Mouse (Mus musculus): ENCODE measurements at regions not wholly inside any gene's neighbourhood (a gene's known extent, or its start where the extent isn't known, plus 50 kb on each side); places are given as distances from the start of the nearest gene placed in this dataset.

- DNase-seq, result no peak
Measured at GRCm38 (mm10) chr10:17273855-17274254, 449.2 kb upstream of the Cited2 start.

DNA sequence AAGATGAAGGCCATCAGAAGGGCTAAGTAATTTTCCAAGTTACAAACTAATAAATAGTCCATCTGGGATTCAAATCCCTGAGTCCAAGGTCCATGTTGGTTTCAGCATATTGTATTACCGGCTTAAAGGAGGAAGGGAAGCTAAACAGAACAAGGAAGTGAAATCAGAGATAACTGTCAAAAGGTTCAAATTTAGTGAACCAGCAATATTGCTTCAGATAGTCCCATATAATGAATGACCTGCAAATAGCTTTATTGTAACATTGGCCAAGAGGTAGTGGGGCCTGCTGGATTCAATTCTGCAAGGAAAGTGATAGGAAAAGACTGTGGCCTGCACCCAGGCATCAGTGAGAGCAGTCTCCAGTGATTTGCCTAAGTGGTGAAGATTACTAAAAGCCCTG lies 447.8 kb upstream of the Cited2 start:
- no peak for DNase-seq

- no peak for DNase-seq
Measured at GRCm38 (mm10) chr10:17277911-17278310, 445.1 kb upstream of the Cited2 start.

- DNase-seq, result no peak
Measured at GRCm38 (mm10) chr10:17284858-17285257, 438.2 kb upstream of the Cited2 start.

- no peak for DNase-seq
Measured at GRCm38 (mm10) chr10:17287141-17287540, 435.9 kb upstream of the Cited2 start.

DNA sequence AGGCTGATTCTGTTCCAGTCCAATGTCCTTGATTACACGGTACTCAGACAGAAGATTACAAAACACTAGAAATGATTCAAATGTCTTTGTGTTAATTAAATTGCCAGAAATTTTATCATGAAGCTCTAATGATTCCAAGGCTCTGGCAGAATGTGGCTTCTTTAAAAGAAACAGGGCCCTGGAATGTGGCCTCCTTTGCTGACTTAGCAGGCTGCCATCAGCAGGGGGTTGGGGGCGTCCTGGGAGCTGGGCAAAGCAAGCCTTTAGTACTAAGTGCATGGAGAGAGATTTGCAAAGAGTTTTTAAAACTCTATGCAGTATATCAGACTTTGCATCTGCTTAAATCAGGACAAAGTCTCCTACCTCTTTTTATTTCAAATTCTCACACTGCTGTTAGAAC lies 434.8 kb upstream of the Cited2 start:
- DNase-seq, result no peak

DNA sequence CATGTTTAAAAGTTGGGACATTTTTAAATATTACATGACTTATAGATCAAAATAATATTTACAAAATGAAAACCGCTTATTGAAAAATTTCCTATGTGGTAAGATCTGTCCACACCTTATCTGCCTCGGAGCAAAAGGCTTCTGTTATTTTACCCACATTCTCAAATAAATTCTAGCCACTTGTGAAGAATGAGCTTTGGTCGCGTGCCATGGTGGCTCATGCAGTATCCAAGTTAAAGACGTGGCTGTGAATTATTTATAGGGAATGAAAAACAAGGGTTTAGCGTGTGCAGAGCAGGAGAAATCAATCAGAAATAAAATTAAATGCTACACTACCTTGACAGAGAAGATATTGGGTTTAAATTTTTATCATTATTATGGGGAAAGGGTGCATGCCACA lies 430.7 kb upstream of the Cited2 start:
- no peak for DNase-seq

DNA sequence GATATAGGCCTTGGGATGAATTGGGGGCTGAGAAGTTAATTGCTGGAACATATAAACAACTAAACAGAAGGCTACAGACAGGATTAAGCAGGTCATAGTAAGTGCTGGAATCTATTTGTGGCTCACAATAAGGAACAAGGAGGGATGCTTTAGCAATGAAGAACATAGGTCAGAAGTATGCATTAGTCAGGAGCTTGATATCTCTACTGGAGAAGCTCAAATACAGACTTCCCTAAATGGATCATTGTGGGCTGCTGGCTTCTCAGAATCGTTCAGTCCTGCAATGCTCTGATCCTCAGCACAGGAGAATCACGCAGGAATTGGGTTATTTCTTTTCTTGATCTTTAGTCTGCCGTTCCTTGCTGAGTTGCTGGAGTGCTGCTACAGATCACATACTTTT lies 428.6 kb upstream of the Cited2 start:
- no peak for DNase-seq

- no peak for DNase-seq
Measured at GRCm38 (mm10) chr10:17295157-17295556, 427.9 kb upstream of the Cited2 start.

DNA sequence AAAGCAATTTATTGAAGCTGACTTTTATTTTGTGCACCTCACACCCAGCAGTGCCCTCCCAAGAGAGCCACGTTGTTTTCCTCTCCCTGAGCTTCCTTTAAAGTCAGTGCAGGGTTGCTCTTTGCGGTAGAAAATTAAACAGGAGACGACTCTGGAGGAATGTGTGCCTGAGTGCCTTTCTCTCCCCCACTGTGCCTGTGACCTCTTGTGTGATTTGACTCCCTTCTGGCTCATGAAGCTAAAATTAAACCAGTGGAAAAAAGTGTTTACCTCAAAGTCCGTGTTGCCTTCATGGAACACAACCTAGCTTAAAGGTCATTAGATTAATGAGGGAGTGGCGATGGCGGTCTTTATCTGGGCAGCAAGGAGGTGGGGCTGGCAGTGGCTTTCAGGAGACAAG lies 423.4 kb upstream of the Cited2 start:
- DNase-seq, result no peak

GRCm38 (mm10) chr10:17326724-17327123 lies 396.3 kb upstream of the Cited2 start:
- DNase-seq, result no peak

DNA sequence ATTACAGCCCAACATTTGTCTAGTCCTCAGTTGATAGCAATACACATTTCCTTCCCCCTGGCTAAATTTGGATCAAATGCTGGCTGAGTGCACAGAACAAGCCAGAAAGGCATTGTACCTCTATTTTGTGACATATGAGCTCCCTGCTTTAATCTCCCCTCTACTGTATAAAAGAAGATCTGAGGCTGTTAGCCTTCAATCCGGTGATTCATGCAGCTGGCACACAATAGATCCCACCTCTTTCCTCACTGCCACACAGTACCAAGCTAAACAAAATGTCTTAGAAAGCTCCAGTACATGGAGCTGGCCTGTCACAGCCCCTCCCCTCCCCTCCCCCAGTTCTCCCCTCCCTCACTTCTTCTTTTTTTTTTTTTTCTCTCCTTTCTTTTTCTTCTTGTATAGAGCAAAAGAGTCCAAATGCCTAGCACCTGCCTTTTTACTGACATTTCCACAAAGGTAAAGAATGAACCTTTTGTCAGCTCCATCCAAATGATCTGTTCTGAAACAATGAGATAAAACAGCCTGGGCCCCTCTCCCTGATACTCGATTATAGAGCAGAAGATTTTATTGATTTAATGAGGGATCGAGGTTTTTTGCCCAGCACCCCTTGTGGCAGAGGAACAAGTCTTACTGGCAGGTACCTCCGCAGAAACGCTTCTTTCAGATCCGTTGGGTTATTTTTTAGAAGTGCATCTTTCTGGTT lies 392.0 kb upstream of the Cited2 start:
- peak; percentile 43 for DNase-seq

GRCm38 (mm10) chr10:17331607-17332008 lies 391.4 kb upstream of the Cited2 start:
- DNase-seq, result peak; percentile 25

DNA sequence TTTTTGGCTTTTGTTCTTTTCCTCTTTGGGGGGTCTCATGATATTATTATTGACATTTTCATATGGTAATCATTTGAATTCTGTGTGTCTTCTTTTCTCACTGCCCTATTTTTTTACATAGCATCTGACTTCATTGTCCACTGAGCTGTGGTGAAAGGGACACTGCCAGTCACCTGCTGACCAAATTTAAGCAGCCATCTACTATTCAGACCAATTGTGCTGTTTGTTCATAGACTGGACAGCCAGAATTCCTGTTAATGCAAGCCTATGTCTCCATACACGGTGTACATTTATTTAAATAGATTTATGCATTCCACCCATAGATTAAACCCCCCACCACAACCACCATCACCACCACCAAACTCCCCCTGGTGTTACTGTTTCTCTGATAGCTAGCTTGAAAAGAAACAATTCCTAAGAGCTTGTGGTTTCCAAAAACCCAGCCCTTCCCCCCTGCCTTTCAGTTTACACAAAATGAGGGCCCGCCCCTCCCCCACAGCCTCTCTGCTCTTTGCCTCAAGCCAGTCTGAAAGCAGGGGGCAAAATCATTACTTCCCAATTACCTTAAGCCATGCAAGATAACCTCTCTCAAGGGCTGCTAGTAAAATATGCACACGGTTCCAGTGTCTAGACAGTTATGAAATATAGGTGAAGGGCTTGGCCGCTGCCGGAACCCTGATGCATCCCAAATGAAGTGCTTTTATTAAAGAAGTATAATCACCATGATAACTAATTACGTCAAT lies 390.8 kb upstream of the Cited2 start:
- DNase-seq, result no peak

GRCm38 (mm10) chr10:17332986-17333385 lies 390.0 kb upstream of the Cited2 start:
- DNase-seq, result no peak

DNA sequence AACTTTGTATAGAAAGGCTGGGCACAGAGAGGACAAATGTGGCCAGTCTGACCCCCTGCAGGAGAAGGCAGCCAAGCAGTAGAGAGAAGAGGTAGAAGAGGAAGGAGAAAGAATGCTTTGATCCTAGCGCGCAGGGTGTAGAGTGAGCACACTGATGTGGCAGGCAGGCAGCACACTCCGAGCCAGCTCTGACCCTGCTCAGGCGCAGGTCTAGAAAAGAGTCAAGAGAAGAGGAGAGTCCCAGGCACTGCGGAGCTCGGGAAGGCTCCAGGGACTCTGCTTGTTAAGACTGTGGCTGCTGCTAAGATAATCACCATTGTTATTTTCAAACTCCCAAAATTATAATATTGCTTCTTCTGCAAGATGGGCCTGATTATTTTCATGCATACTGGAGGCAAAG lies 389.3 kb upstream of the Cited2 start:
- DNase-seq, result no peak

DNA sequence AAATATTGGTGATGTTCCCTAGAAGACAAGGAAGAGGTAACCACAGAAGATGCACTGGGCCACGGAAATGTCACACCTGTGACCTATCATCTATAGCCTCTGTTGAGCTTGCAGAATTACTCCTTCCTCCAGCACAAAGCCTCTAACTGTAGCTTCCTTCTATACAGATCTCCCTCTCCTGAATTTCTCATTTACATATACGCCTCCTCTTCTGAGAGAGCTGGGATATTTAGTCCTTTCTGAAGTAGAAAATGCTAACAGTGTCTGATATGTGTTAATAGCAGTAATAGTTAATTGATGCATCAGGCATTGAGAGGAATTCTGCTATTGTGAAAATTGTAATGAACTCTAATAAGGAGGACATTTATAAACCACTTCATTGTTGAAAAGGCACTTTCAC lies 385.8 kb upstream of the Cited2 start:
- no peak for DNase-seq

GRCm38 (mm10) chr10:17343829-17344228 lies 379.2 kb upstream of the Cited2 start:
- DNase-seq, result no peak

GRCm38 (mm10) chr10:17352202-17352994 lies 370.6 kb upstream of the Cited2 start:
- no peak for DNase-seq

GRCm38 (mm10) chr10:17355476-17355875 lies 367.5 kb upstream of the Cited2 start:
- peak; percentile 33 for DNase-seq

GRCm38 (mm10) chr10:17356041-17356440 lies 367.0 kb upstream of the Cited2 start:
- no peak for DNase-seq

GRCm38 (mm10) chr10:17362643-17363042 lies 360.4 kb upstream of the Cited2 start:
- peak; percentile 26 for DNase-seq

GRCm38 (mm10) chr10:17366042-17366740 lies 356.8 kb upstream of the Cited2 start:
- DNase-seq, result no peak

Measured in adrenal gland, postnatal 14 days (tissue).